Mouse (Mus musculus) urinary bladder, adult 2 months (tissue): ENCODE results near the gene Tmem171. TPM values are rescaled to one million over a fixed set of nuclear protein-coding genes. Genes with fewer than 3 reads are reported as not detected.

Experiments used
- DNase-seq: peaks from one replicate; pipeline ENCODE4 v3.0.0; 2022; ENCODE audit warnings: low spot score
- polyA plus RNA-seq: library from polyadenylated mRNA; depleted of rRNA; stranded (reverse); fragments of >200 nt; gene quantifications from 2 replicates; pipeline ENCODE4 v1.2.3, GENCODE M21; 2012; rRNA removed

The Tmem171 gene
- polyA plus RNA-seq, 1 experiment, result 0.14 TPM

GRCm38 (mm10) chr13:98647775-98648568 is 46.7 kb downstream of the Tmem171 start:
- no peak for DNase-seq

GRCm38 (mm10) chr13:98638507-98639166 is 56.0 kb downstream of the Tmem171 start:
- DNase-seq, result no peak

DNA sequence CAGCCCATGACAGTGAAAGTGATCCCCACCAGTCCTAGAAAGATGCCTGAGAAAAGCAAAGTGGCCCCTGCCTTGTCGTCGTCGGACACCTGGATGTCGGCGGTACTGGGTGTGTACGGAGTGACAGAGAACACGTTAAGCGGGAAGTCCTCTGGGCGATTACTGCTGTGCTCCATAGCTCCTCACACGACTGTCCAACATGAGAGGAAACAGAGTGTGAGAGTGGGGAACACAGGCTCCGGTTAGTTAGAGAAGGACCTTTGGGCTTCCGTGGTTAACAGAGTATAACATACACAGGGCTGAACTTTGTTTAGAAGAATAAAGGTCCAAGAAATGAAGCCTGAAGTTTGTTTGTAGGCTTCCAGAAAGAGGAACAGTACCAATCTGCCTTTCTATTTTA is 57.5 kb downstream of the Tmem171 start, which contains the start of gene Tmem174:
Tmem174 (minus strand) TSS at position 266 of the 400 bp plus-strand sequence.
- DNase-seq, result no peak

GRCm38 (mm10) chr13:98636571-98636970 is 58.1 kb downstream of the Tmem171 start:
- no peak for DNase-seq

Other genes with a start within 250 kb of the Tmem171 start
- gene Gm10320, start 202.8 kb downstream of the Tmem171 start, polyA plus RNA-seq, result 1.1 and 2.1 TPM in 2 replicates
- gene Tmem174, start 57.4 kb downstream of the Tmem171 start, polyA plus RNA-seq, result 0.03 TPM in 1 of 2 replicates, not detected in the other
- 34.3 and 37.3 TPM in 2 replicates for gene Fcho2, start 120.6 kb upstream of the Tmem171 start, polyA plus RNA-seq
- gene Tnpo1, start 231.6 kb upstream of the Tmem171 start, polyA plus RNA-seq, result 31.0 and 31.3 TPM in 2 replicates